Mouse (Mus musculus) liver, postnatal 0 days (tissue): ENCODE measurements at regions not wholly inside any gene's neighbourhood (a gene's known extent, or its start where the extent isn't known, plus 50 kb on each side); places are given as distances from the start of the nearest gene placed in this dataset.

ENCODE experiments used
- CTCF ChIP-seq: sonication (generic); IDR thresholded peaks from 2 replicates; pipeline ENCODE4 v1.5.1; 2016; ENCODE audit warnings: antibody characterized with exemption, low read depth
- EP300 ChIP-seq: IDR thresholded peaks from 2 replicates; pipeline ENCODE4 v1.6.1; 2016; ENCODE audit warnings: antibody characterized with exemption, low read depth, mild to moderate bottlenecking

GRCm38 (mm10) chr4:105962542-105962941 lies 172.9 kb downstream of the Gm12728 start:
- TF ChIP-seq CTCF: no peak
- no peak for TF ChIP-seq EP300
